Mouse (Mus musculus) left cerebral cortex, postnatal 14 days (tissue): ENCODE results near the gene Gm17617. TPM values are rescaled to one million over a fixed set of nuclear protein-coding genes. Genes with fewer than 3 reads are reported as not detected.

Experiments
- DNase-seq, 2 experiments: peaks; one replicate each; pipeline ENCODE4 v3.0.0; 2021 to 2022; ENCODE audit warnings: low spot score in 2 of 2, mixed read lengths in 1 of 2
- intact Hi-C: fragments of 180-260 bp; cut with DNase I; formaldehyde crosslinking; loops from one replicate; pipeline ENCODE4 v1.15.1; 2025
- long read RNA-seq, 2 experiments: library from polyadenylated mRNA; stranded (forward); transcript quantifications; one replicate each; pipeline ENCODE4 v2.0.0; 2021
- total RNA-seq, 2 experiments: library from RNA; stranded (reverse); gene quantifications; 2 replicates each; pipeline ENCODE4 v1.2.3; 2021

The Gm17617 gene
- total RNA-seq = not detected
- long read RNA-seq, experiment 1 = 0 reads
- long read RNA-seq, experiment 2 = 0 reads

DNA sequence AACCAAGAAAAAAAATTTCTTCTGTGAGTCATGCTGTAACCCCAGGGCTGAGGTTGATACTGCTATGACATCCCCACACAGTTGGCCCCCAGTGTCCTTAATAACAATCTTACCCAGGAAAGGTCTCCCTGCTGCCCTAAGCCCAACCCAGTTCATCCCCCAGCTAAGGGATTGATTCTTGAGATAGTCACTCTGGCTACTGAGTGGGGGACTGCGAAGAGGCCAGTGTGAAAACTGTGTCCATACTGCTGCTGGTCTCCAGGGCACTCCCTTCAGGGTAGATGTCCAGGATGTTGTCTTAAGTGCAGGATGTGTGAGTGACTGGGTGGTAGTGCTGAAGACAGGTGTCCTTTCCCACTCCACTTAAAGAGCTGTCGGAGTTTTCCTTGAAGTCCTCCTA lies at the start of gene Gm17617:
Gm17617 (minus strand) TSS at position 101 of the 400 bp plus-strand sequence.
- DNase-seq = no peak
- intact Hi-C loops = no loop called here

DNA sequence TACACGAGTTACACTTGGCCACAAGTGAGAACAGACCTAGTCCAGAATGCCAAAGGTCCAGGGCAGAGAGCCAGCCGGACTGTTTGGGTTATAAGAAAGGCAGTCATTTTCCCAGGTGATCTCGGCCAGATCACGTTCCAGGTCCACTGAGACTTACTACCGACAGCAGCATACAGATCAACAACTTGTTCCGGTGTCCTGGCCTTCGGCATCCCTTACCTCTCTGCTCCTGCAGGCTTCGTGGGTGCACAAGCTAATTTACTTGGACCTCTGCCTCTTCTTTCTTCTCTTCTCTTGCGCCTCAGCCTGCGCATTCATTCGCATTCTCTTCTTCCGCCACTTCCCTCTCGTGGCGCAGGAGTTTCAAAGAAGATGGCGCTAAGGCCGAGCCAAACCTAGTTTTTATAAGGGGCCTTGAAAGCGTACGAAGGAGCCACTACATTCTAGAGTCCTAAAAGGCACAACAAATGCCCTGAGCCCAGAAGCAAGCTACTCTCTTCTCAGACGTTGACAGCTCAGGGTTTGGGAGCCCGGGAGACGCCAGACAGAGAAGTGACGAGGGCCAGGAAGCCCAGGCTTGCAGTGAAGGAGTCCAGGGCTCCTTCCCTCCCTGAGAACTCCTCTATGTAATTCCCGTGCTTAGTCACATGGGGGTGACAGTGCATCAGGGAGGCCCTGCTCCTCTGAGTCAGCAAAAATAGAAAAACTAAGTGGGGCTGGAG lies 49.0 kb upstream of the Gm17617 start:
- DNase-seq = peak; percentile 60 to 76
- intact Hi-C loops = no loop called here

DNA sequence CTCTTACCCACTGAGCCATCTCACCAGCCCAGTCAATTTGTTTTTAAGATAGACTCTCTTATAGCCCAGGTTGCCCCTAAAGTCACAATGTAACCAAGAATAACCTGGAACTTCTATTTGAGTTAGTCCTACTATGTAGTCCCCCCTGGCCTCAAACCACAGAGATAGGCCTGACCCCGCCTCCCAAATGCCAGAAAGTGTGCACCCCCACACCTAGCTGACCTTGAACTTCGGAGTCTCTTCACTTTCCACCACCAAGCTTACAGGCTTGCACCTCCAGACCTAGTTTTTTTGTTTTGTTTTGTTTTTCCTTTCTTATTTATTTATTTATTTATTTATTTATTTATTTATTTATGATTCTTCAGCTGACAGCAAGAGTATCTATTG lies 48.4 kb upstream of the Gm17617 start:
- DNase-seq = no peak
- intact Hi-C loops = no loop called here

DNA sequence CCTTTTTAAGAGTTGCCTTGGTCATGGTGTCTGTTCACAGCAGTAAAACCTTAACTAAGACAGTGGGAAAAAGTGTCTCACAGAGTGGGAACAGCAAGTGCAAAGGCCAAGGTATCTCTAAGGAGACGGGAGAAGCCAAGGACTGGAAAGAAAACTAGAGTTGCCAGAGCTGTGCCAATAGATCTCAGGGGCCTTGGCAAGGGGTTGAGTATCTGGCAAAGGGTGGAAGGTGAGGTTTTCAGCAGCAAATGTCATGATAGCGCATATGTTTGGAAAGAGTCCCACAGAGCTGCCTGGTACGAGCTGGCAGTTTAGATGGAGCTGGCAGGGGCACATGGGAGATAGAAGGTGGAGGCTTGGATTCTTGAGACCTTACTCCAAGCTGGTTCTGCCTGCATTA lies 46.2 kb upstream of the Gm17617 start:
- intact Hi-C loops = loop anchor here (2.0 to 5.0 kb wide), 2 partner anchors 42 to 381 kb away; no protein-coding TSS in a partner anchor
- no peak for DNase-seq

DNA sequence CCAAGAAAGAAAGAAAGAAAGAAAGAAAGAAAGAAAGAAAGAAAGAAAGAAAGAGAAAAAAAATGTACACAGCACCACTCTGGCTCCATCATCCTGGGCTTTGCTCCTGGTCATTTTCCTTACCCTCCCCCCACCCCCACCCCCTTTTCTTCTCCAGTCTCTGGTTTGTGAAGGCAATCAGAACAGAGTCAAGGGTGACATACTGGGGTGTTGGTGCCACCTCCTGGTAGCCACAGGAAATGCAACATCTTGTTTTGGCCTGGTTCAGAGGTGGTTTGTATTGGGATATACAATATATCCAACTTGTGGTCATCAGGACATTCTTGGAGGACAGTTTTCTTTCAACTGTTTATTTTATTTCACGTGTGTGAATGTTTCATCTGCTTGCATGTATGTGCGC lies 45.2 kb upstream of the Gm17617 start:
- DNase-seq = peak; percentile 71 to 79

DNA sequence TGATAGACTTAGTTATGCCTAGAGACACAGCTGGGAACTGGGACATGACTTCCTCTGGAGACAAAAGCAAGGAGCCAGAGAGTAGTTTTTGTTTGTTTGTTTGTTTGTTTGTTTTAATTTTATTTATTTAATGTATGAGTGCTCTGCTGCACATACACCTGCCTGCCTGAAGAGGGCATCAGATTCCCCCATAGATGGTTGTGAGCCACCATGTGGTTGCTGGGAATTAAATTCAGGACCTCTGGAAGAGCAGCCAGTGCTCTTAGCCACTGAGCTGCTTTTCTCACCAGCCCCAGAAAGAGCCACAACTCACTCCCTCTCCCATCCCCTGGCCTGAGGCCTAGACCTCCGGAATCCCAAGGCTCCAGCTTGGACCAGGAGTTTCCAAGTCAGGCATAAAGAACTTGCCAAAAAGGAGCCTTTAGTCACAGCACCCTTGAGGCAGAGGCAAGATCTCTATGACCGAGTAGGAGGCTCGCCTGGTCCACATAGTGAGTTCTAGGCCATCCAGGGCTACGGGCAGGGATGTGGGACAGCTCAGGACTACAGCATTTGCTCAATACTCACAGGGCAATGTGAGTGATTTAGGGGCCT lies 44.7 kb upstream of the Gm17617 start:
- no peak for DNase-seq
- intact Hi-C loops = loop anchor here (2.0 to 5.0 kb wide), 2 partner anchors 41 to 379 kb away; no protein-coding TSS in a partner anchor

More for the DNA sequence above, 45.2 kb upstream of the Gm17617 start:
- intact Hi-C loops = loop anchor here (2.0 to 5.0 kb wide), 2 partner anchors 41 to 380 kb away; no protein-coding TSS in a partner anchor

DNA sequence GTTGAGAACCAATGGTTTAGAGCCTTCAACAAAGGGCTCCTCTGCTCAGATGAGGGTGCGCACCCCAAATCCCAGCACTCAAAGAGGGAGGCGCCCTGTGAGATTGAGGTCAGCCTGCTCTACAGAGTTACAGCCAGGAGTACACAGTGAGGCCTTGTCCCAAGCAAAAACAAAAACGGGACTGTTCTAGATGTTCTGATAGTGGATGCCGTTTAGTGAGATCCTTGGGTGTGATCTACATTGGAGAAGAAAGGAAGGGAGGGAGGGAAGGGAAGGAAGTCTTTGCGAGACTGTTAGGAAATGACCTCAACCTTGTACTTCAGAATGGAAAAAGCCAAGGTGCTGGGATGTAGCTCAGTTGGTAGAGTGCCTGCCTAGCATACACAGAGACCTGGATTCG lies 42.9 kb upstream of the Gm17617 start:
- no peak for DNase-seq
- intact Hi-C loops = loop anchor here (5.0 kb wide), 1 partner anchor 39 kb away; no protein-coding TSS in a partner anchor

DNA sequence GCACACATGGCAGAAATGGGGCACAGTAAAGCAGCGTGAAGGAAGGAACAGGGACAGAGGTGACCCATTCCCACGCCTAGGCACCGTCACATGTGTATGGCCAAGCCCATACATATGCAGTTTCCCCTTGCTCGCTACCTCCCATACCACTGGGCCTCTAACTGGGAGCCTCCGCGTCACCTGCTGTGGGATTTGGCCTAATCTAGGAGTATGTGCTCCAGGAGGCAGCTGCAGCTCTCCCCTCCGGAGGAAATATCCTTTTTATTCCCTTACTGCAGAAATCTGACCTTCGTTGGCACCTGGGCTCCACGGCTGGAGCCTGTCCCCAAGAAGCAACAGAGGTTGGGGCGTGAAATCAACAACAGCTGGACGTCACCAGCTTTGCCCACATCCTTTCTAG lies 41.0 kb upstream of the Gm17617 start:
- intact Hi-C loops = loop anchor here (5.0 kb wide), 1 partner anchor 67 kb away; the partner anchor contains the start of gene Zfp346
- DNase-seq = no peak

DNA sequence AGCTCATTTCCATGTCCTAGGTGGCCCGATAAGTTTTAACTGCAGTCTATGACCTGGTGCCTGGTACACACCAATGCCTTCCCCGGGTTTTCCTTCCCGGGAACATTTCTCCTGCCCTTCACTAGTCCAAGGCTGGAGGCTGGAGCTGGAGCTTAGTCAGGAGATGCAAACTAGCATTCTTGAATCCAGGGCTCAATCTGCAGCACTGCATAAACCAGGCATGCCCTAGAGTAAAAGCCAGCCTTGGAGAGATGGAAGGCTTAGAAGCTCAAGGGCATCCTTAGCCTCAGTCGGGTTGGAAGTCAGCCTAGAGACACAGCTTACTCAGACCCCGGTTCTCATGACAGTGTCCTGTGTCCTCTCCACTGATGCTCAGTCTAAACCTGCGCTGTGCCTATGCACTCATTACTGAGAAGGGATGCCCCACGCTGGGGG lies 39.0 kb upstream of the Gm17617 start:
- intact Hi-C loops = loop anchor here (5.0 kb wide), 1 partner anchor 65 kb away; the partner anchor contains the start of gene Zfp346

DNA sequence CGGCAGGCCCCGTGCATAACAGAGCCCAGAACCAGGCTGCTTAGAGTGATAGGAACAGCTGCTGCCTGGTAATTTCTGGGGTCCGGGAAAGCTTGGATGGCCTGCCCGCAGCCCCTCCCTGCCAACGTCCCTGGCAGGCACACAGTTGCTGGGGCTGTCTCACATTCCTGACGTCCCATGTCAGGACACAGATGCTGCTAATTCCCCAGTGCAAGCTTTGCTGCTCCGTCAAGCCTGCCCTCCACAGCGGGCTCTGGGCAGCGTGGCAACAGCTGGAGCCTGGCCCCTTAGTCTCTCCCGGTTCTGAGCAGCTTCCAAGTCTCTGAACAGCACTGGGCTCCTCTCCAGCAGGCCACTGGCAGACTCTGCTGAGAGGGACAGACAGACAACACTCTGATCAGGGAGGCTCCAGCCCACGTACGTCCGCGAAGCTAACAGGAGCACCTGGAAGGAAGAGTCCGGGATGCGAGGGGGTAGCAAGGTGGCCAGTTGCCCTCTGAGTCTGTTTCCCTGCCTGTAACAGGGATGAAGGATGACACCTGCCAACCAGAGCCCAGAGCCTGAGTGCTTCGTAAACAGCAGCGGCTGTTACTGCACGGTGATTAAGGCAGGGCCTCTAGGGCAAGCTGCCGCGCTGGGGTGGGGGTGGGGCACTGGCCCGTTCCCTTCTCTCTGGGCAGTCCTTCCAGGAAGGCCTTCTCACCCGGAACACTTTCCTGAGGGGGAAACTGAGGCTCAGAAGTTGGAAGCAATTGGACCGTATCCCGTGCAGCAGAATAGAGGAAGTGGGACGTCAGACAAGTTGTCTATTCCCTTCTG lies 38.4 kb upstream of the Gm17617 start:
- intact Hi-C loops = loop anchor here (5.0 kb wide), 1 partner anchor 64 kb away; the partner anchor contains the start of gene Zfp346

More for the DNA sequence above, 39.0 kb upstream of the Gm17617 start:
- no peak for DNase-seq

DNA sequence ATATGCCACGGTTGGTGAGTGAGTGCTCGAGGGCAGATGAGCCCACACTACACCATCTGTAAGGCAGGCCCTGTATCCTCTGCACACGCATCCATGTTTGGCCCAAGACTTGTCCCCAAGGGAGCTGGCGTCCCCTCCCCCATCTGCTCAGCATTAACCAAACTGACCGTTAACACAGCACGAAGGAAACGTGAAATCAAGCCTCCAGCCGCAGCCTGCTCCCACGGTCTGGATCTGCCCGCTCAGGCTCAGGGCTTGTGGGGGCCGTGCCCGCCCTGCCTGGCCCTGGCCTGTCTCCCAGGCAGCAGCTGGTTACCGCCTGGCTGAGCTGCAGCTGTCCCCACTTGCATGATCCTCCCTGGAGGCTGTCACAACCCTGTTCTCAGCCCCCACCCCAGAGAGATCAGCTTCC lies 35.6 kb upstream of the Gm17617 start:
- intact Hi-C loops = no loop called here
- DNase-seq = peak; percentile 37 to 48

More for the DNA sequence above, 38.4 kb upstream of the Gm17617 start:
- peak; percentile 45 to 69 for DNase-seq

DNA sequence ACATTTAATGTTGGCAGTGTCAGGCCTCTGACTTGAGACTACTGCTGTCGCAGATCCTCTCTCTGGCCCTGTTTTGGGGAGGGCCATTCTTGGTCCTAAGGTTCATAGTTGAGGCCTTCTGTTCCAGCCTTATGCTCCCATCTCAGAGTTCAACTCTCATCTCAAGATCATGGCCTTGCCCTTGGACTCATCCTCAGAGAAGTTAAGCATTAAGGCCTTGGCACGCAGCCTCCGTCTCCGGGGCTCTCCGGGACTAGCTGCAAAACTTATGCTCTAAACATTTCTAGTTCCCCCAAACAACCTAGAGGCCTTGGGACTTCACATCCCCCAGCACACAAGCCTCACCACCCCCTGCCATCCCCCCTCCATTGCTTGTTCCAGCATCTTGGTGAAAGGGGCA lies 34.9 kb upstream of the Gm17617 start:
- intact Hi-C loops = no loop called here
- no peak for DNase-seq

DNA sequence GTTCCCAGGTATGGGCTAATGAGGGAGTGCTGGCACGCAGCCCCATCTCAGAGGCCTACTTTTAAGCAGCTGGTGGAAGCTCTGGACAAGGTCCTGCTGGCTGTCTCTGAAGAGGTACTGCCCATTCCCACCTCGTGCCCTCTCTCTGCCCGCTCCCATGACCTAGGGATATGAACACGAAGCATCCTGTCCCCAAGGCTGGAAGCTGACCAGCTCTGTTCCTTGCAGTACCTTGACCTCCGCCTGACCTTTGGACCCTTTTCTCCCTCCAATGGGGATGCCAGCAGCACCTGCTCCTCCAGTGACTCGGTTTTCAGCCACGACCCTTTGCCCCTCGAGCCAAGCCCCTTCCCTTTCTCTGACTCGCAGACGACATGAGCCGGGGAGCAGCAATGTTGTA lies 34.5 kb upstream of the Gm17617 start:
- intact Hi-C loops = no loop called here
- no peak for DNase-seq

DNA sequence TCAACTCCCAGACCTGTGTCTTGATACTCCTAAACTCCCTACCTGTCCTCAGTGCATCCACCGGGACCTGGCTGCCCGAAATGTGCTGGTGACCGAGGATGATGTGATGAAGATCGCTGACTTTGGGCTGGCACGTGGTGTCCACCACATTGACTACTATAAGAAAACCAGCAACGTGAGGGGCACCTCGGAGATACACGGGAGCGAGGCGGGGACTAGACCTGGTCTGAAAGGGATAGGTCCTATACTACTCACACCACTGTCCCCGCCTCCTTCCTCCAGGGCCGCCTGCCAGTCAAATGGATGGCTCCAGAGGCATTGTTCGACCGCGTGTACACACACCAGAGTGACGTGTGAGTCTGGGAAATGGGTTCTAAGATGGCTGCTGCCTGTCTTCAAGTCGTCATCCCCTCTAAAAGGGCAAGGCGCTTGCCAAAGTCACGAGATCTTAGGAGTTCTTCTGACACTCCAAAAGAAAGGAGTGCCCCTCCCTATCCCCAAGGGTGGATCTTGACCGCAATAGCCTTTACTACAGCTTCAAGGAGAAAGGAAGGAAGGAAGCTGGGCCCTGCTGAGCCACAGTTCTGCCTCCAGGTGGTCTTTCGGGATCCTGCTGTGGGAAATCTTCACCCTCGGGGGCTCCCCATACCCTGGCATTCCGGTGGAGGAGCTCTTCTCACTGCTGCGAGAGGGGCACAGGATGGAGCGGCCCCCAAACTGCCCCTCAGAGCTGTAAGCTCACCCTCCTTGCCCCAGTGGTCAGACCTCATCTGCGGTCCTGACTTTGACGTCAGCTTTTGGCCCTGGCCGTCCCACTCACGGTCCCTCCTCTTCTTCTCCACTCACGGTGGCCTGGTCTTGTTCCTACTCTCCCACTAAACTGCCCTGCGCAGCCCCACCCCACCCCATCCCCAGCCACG lies 33.7 kb upstream of the Gm17617 start:
- intact Hi-C loops = no loop called here

DNA sequence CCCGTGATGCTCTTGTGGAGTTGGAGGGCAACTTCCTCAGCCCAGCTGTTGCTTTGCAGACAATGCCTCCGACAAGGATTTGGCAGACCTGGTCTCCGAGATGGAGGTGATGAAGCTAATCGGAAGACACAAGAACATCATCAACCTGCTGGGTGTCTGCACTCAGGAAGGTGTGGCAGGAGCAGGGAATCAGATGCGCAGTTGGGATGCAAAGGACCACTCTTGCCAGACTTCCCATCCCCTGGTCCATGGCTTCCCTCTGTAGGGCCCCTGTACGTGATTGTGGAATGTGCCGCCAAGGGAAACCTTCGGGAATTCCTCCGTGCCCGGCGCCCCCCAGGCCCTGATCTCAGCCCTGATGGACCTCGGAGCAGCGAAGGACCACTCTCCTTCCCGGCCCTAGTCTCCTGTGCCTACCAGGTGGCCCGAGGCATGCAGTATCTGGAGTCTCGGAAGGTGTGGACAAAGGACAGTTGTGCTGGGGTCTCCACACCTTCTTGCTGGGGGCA lies 32.5 kb upstream of the Gm17617 start:
- intact Hi-C loops = no loop called here

More for the DNA sequence above, 33.7 kb upstream of the Gm17617 start:
- DNase-seq = no peak

DNA sequence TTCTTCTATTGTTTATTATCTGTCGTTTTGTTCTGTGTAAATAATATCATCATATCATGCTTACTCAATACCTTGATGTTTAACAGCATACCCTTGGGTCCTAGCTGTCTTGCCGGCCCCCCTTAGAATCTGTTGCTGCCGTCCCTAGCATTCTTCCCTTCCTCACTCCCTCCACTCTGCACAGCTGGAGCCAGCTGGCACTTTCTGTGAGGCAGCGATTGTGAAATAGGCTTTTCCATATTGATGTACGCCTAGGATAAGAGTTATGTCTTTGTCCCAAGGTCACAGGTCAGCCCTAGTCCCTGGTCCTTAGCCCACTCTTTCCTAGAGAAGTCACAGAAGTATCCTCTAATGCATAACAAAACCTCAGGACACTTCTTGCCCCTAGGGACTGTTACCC lies 30.2 kb upstream of the Gm17617 start:
- no peak for DNase-seq
- intact Hi-C loops = no loop called here

More for the DNA sequence above, 32.5 kb upstream of the Gm17617 start:
- DNase-seq = no peak

DNA sequence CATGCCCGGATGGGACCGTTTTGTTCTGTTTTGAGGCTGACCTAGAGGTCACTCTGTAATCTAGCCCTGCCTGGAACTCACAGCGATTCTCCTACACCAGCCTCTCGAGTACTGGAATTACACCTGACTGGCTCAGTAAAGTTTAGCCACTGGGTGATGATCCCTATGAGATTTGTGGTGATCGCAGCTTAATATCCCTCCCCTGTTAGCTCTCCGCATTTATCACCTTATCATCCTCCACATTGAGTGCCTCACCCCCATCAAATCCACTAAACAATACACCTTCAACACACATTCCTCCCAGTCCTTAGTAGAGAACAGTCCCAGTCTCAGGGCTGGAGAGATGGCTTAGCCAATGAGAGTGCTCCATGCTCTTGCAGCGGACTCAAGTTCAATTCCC lies 29.0 kb upstream of the Gm17617 start:
- intact Hi-C loops = no loop called here
- DNase-seq = no peak

DNA sequence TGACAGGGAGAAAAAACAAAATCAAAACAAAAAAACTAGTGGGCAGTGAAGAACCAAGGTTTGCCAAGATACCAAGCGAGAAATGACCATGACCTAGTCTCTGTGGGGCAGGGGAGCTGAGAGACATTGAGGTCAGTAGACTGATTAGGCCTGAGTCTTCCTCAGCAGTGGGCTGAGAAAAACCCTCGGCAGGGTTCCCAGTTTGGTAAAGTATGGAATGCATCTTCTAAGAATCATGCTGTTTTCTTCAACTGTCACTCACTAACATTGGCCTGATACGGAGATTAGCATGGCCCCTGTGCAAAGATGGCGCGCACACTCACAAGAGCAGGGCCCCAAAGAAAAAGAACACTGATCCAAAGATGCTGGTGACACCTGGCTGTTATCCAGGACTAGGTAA lies 20.6 kb upstream of the Gm17617 start:
- intact Hi-C loops = no loop called here
- DNase-seq = no peak
